Mouse (Mus musculus) heart, postnatal 0 days (tissue): ENCODE data around the gene Ten1. TPM values are rescaled to one million over a fixed set of nuclear protein-coding genes. Genes with fewer than 3 reads are reported as not detected.

Experiments used
- ATAC-seq: fragments of 200-750 bp; cut with Nextera tagmentation; 2 replicates; pipeline ENCODE4 v1.8.0; 2017; ENCODE audit warnings: low read depth, moderate number of reproducible peaks, moderate library complexity; ENCODE audit not compliant: insufficient read depth
- DNase-seq: peaks from one replicate; pipeline ENCODE4 v3.0.0-alpha.2; 2016; ENCODE audit warnings: low spot score
- H3K27ac ChIP-seq: fragments of 300-500 bp; sonication (generic); 2 replicates; pipeline ENCODE4 v1.5.1; 2014; ENCODE audit warnings: low read depth, mild to moderate bottlenecking
- H3K27me3 ChIP-seq: fragments of 300-500 bp; sonication (generic); 2 replicates; pipeline ENCODE4 v1.6.1; 2014; ENCODE audit warnings: low read length, mixed read lengths; ENCODE audit not compliant: control insufficient read depth, insufficient read depth
- H3K36me3 ChIP-seq: fragments of 300-500 bp; sonication (generic); replicated peaks from 2 replicates; pipeline ENCODE4 v1.6.1; 2014; ENCODE audit warnings: low read length, mixed read lengths; ENCODE audit not compliant: control insufficient read depth, insufficient read depth
- H3K4me1 ChIP-seq: fragments of 300-500 bp; sonication (generic); 2 replicates; pipeline ENCODE4 v1.6.1; 2014; ENCODE audit warnings: antibody characterized with exemption; ENCODE audit not compliant: control insufficient read depth, insufficient read depth
- H3K4me2 ChIP-seq: fragments of 300-500 bp; sonication (generic); 2 replicates; pipeline ENCODE4 v1.6.1; 2014; ENCODE audit warnings: low read depth, mild to moderate bottlenecking, low read length, moderate library complexity
- H3K4me3 ChIP-seq: fragments of 300-500 bp; sonication (generic); 2 replicates; pipeline ENCODE4 v1.5.1; 2014; ENCODE audit warnings: low read depth, low read length
- H3K9ac ChIP-seq: fragments of 300-500 bp; sonication (generic); replicated peaks from 2 replicates; pipeline ENCODE4 v1.6.1; 2014; ENCODE audit warnings: low read depth, low read length, mixed read lengths
- H3K9me3 ChIP-seq: fragments of 300-500 bp; sonication (generic); replicated peaks from 2 replicates; pipeline ENCODE4 v1.6.1; 2016; ENCODE audit warnings: low read length; ENCODE audit not compliant: control insufficient read depth
- CTCF ChIP-seq: IDR thresholded peaks from 2 replicates; pipeline ENCODE4 v1.5.1; 2016; ENCODE audit warnings: antibody characterized with exemption, control low read depth, low read depth
- EP300 ChIP-seq: IDR thresholded peaks from 2 replicates; pipeline ENCODE4 v1.6.1; 2016; ENCODE audit warnings: antibody characterized with exemption, low read depth
- WGBS: fragments of 180-500 bp; shearing (Covaris S2); extraction: QIAGEN DNeasy Blood & Tissue Kit; methylation state at CpG from one replicate; pipeline ENCODE4 v1.1.7; 2014; 5-methylcytosine and 5-hydroxymethylcytosine counted together
- polyA plus RNA-seq: library from polyadenylated mRNA; unstranded; fragments of >200 nt; fragmentation: Nextera tagmentation; extraction: Ambion mirVana; gene quantifications from 2 replicates; pipeline ENCODE4 v1.2.1, GENCODE M21; 2015
- total RNA-seq: library from RNA; depleted of rRNA; stranded (reverse); fragments of >200 nt; gene quantifications from 2 replicates; pipeline ENCODE4 v1.2.3, GENCODE M21; 2014; ENCODE audit warnings: low replicate concordance; rRNA removed

Ten1 gene
- total and polyA plus RNA-seq, 2 experiments from 2014 or later, result 58.4 to 68.2 TPM

- Histone ChIP-seq H3K9me3 (no peaks in the 10 kb centered on the region), H3K4me1 (no peaks in the 10 kb centered on the region), H3K4me2 (no peak overlapping the region), H3K9ac (no peak overlapping the region), H3K36me3 (peaks cover 87% of the 10 kb centered on the region), H3K27me3 (no peaks in the 10 kb centered on the region), H3K4me3 (no peak overlapping the region), H3K27ac (no peak overlapping the region)
- 85% methylated on average over 7 of the region's 7 CpGs for WGBS
- TF ChIP-seq CTCF, result no peak
- no peak for TF ChIP-seq EP300
- DNase-seq (no peak), ATAC-seq (no peak)
Observed at GRCm38 (mm10) chr11:116260259-116260658, 61.6 kb downstream of the Ten1 start.

Other genes starting within 250 kb of the Ten1 start
- gene Itgb4, start 224.1 kb upstream of the Ten1 start, total RNA-seq, result 1.1 and 1.5 TPM in 2 replicates
- 0.85 and 1.1 TPM in 2 replicates for gene Itgb4, start 224.1 kb upstream of the Ten1 start, polyA plus RNA-seq
- gene Galk1, start 186.1 kb upstream of the Ten1 start, total RNA-seq, result 90.4 and 98.3 TPM in 2 replicates
- 86.3 and 88.4 TPM in 2 replicates for gene Galk1, start 186.1 kb upstream of the Ten1 start, polyA plus RNA-seq
- 365 and 410 TPM in 2 replicates for gene H3f3b, start 170.9 kb upstream of the Ten1 start, total RNA-seq
- 518 and 561 TPM in 2 replicates for gene H3f3b, start 170.9 kb upstream of the Ten1 start, polyA plus RNA-seq
- gene Unk, start 168.5 kb upstream of the Ten1 start, total RNA-seq, result 23.1 and 26.1 TPM in 2 replicates
- gene Unk, start 168.5 kb upstream of the Ten1 start, polyA plus RNA-seq, result 8.4 and 9.5 TPM in 2 replicates
- 0.27 and 2.7 TPM in 2 replicates for gene Unc13d, start 120.9 kb upstream of the Ten1 start, total RNA-seq
- gene Unc13d, start 120.9 kb upstream of the Ten1 start, polyA plus RNA-seq, result 0.42 and 0.47 TPM in 2 replicates
- gene Wbp2, start 111.9 kb upstream of the Ten1 start, total RNA-seq, result 113 and 120 TPM in 2 replicates
- 106 and 117 TPM in 2 replicates for gene Wbp2, start 111.9 kb upstream of the Ten1 start, polyA plus RNA-seq
- gene Trim47, start 71.6 kb upstream of the Ten1 start, total RNA-seq, result 89.0 and 104 TPM in 2 replicates
- 42.8 and 43.9 TPM in 2 replicates for gene Trim47, start 71.6 kb upstream of the Ten1 start, polyA plus RNA-seq
- gene Trim65, start 67.7 kb upstream of the Ten1 start, total RNA-seq, result 5.9 and 15.0 TPM in 2 replicates
- 2.7 TPM in 2 replicates for gene Trim65, start 67.7 kb upstream of the Ten1 start, polyA plus RNA-seq
- gene Mrpl38, start 60.0 kb upstream of the Ten1 start, total RNA-seq, result 114 and 153 TPM in 2 replicates
- 79.1 and 80.8 TPM in 2 replicates for gene Mrpl38, start 60.0 kb upstream of the Ten1 start, polyA plus RNA-seq
- gene Fbf1, start 30.7 kb upstream of the Ten1 start, total RNA-seq, result 20.4 and 22.8 TPM in 2 replicates
- 8.2 and 8.5 TPM in 2 replicates for gene Fbf1, start 30.7 kb upstream of the Ten1 start, polyA plus RNA-seq
- gene Acox1, start 190 bp downstream of the Ten1 start, total RNA-seq, result 64.9 and 65.8 TPM in 2 replicates
- gene Acox1, start 190 bp downstream of the Ten1 start, polyA plus RNA-seq, result 43.0 and 46.7 TPM in 2 replicates
- 2.1 and 3.4 TPM in 2 replicates for gene Evpl, start 39.2 kb downstream of the Ten1 start, total RNA-seq
- 0.45 TPM in 2 replicates for gene Evpl, start 39.2 kb downstream of the Ten1 start, polyA plus RNA-seq
- 28.1 and 33.6 TPM in 2 replicates for gene Srp68, start 75.4 kb downstream of the Ten1 start, total RNA-seq
- gene Srp68, start 75.4 kb downstream of the Ten1 start, polyA plus RNA-seq, result 47.8 and 48.2 TPM in 2 replicates
- not detected in 2 replicates for gene Galr2, start 82.1 kb downstream of the Ten1 start, total RNA-seq
- gene Galr2, start 82.1 kb downstream of the Ten1 start, polyA plus RNA-seq, result 0.05 TPM in 2 replicates
- gene Exoc7, start 108.4 kb downstream of the Ten1 start, total RNA-seq, result 37.6 and 94.7 TPM in 2 replicates
- gene Exoc7, start 108.4 kb downstream of the Ten1 start, polyA plus RNA-seq, result 43.9 and 48.7 TPM in 2 replicates
- gene Foxj1, start 136.5 kb downstream of the Ten1 start, total RNA-seq, result 2.7 TPM in 1 of 2 replicates, not detected in the other
- 0.04 and 1.0 TPM in 2 replicates for gene Foxj1, start 136.5 kb downstream of the Ten1 start, polyA plus RNA-seq
- gene Rnf157, start 214.2 kb downstream of the Ten1 start, total RNA-seq, result 10.8 and 11.4 TPM in 2 replicates
- 2.2 and 3.5 TPM in 2 replicates for gene Rnf157, start 214.2 kb downstream of the Ten1 start, polyA plus RNA-seq
- gene Ubald2, start 235.2 kb downstream of the Ten1 start, total RNA-seq, result 48.3 and 161 TPM in 2 replicates
- gene Ubald2, start 235.2 kb downstream of the Ten1 start, polyA plus RNA-seq, result 32.3 and 41.9 TPM in 2 replicates